9 mouse cellular contexts compared by ENCODE assay signal in the genomic region with DNA sequence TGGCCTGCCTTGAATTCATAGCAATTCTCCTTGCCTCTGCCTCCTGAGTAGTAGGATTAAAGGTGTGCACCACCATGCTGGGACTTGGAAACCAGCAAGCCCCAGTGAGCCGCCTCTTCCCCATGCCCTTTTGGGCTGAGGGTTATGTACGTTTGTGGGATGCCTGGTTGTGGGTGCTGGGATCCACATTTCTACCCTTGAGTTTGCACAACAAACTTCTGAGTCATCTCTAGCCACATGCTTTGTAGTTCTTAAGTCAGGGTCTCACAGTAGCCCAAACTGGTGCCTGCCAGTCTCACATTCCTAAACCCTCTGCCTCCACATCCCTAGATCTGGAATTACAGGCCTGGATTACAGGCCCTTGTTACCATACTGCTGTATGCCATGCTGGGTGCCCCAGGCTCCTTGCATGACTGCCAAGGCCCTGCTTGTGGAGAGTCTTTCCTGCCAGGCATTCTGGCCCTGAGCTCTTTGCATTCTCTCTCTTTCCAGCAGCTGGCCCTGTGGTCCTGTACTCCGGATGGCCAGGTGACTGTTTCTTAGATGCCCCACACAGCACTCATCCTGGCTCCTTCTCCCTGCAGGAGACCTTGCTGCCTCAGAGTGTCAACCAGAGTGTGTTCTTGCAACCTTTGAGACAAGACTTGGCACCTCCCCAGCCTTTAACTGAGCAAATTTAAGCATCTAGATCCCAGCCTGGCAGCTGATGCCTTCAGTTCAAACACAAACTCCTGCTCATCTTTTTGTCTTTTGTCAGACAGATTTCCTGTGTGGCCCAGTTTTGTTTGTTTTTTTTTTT. TPM values are rescaled to one million over a fixed set of nuclear protein-coding genes. Genes with fewer than 3 reads are reported as not detected.
DNase-seq lines count a peak whose midpoint lies in the region; ATAC-seq and TF ChIP-seq lines count a peak whose summit lies in the region.
"Had no signal": no experiment of that assay in that cellular context is flagged by ENCODE, and none has a peak within 500 bp of the region (broad histone marks: within the 10 kb centered on the region; RNA-seq: fewer than 3 reads in every experiment).

No protein-coding gene starts in this region.

- no peak overlapping the region for H3K4me3 ChIP-seq in heart, embryonic 11.5 days (ENCODE audit: low read depth, low read length)
- peak overlapping the region; percentile 89 for H3K4me3 ChIP-seq in megakaryocyte, embryonic 14.5 days (replicated peaks)
- H3K4me3 ChIP-seq: embryonic facial prominence, embryonic 12.5 days had no signal

- intact Hi-C loops in heart, postnatal 10 days (cut with DNase I) = loop anchor here (2.0 kb wide), 1 partner anchor 39 kb away; a partner anchor contains a TSS

- peak overlapping the region; percentile 76 for H3K27ac ChIP-seq in heart, embryonic 11.5 days (ENCODE audit: low read depth, low read length)
- H3K27ac ChIP-seq: embryonic facial prominence, embryonic 12.5 days had no signal

- 66% methylated on average over 3 of the region's 3 CpGs for WGBS in heart, embryonic 11.5 days (ENCODE audit: insufficient replicate concordance)

- TF ChIP-seq CTCF in brain, embryonic 14.5 days (IDR thresholded peaks at IDR 0.05; ENCODE audit: borderline replicate concordance, extremely low read depth, insufficient read depth, insufficient read length) = no peak

- no peak for ATAC-seq in heart, embryonic 11.5 days (replicated peaks; ENCODE audit: insufficient number of reproducible peaks, low FRiP score, low TSS enrichment)
- no peak for ATAC-seq in megakaryocyte, adult 5-6 weeks (ENCODE audit: poor library complexity, severe bottlenecking)

- no peaks in the 10 kb centered on the region for H3K27me3 ChIP-seq in heart, embryonic 11.5 days (ENCODE audit: control insufficient read depth, insufficient read depth, low read length)
- no peaks in the 10 kb centered on the region for H3K27me3 ChIP-seq in megakaryocyte, embryonic 14.5 days (replicated peaks)
- H3K27me3 ChIP-seq: embryonic facial prominence, embryonic 12.5 days had no signal

- DNase-seq in heart, adult 8-10 months (ENCODE audit: low spot score) = no peak
- DNase-seq in brain, embryonic 14.5 days (ENCODE audit: low read depth) = peak; percentile 2
- DNase-seq in heart, postnatal 10 days = peak; percentile 19 to 26
- no peak for DNase-seq in layer of hippocampus, adult 8-10 months (ENCODE audit: low spot score in 2 of 2)
- DNase-seq in spleen, adult 12 weeks (ENCODE audit: low spot score) = no peak

- peaks cover 29% of the 10 kb centered on the region for H3K4me1 ChIP-seq in heart, embryonic 11.5 days (ENCODE audit: control insufficient read depth, insufficient read depth, low read length)
- H3K4me1 ChIP-seq in megakaryocyte, embryonic 14.5 days = peaks cover 94% of the 10 kb centered on the region
- H3K4me1 ChIP-seq: embryonic facial prominence, embryonic 12.5 days had no signal

- no peak overlapping the region for H3K9ac ChIP-seq in heart, embryonic 11.5 days (ENCODE audit: low read depth, low read length)
- H3K9ac ChIP-seq: embryonic facial prominence, embryonic 12.5 days had no signal

- H3K4me2 ChIP-seq in heart, embryonic 11.5 days = no peak overlapping the region
- H3K4me2 ChIP-seq: embryonic facial prominence, embryonic 12.5 days had no signal

- H3K36me3 ChIP-seq in heart, embryonic 11.5 days (ENCODE audit: control insufficient read depth, insufficient read depth, low read length) = peaks cover 16% of the 10 kb centered on the region
- H3K36me3 ChIP-seq in megakaryocyte, embryonic 14.5 days (replicated peaks; ENCODE audit: low read length) = peaks cover 96% of the 10 kb centered on the region

- TF ChIP-seq POLR2A in brain, embryonic 14.5 days (IDR thresholded peaks at IDR 0.05; ENCODE audit: borderline replicate concordance, extremely low read depth, insufficient read depth, insufficient read length, poor library complexity, severe bottlenecking) = no peak

- no peaks in the 10 kb centered on the region for H3K9me3 ChIP-seq in heart, embryonic 11.5 days (replicated peaks; ENCODE audit: control insufficient read depth, low read length)
- H3K9me3 ChIP-seq in megakaryocyte, embryonic 14.5 days = no peaks in the 10 kb centered on the region
- H3K9me3 ChIP-seq: embryonic facial prominence, embryonic 12.5 days had no signal

RNA-seq across cellular contexts. Expression of a gene that starts 39.3 kb away (rescaled TPM):
- 62.7 and 68.1 TPM in 2 replicates for polyA plus RNA-seq in heart, embryonic 11.5 days (2014; fragmentation: Nextera tagmentation; extraction: Ambion mirVana)
- 10 to 100 TPM; 60.3 to 71.0 (median 61.2) TPM for total RNA-seq in heart, adult 8-10 months (2022)
- polyA plus RNA-seq in megakaryocyte, embryonic 14.5 days (2012; ENCODE audit: insufficient read depth, low replicate concordance) = 714 and 929 TPM in 2 replicates
- total RNA-seq in megakaryocyte, adult 5-6 weeks (2015) = 94.9 and 101 TPM in 2 replicates
- 131 and 144 TPM in 2 replicates for total RNA-seq in megakaryocyte, adult 5-6 weeks (2017)
- polyA plus RNA-seq in brain, embryonic 14.5 days (2012; rRNA removed) = 79.7 and 92.2 TPM in 2 replicates
- total RNA-seq in heart, postnatal 10 days (2021) = 10 to 100 TPM; 90.0 to 90.6 TPM
- total RNA-seq in layer of hippocampus, adult 8-10 months (2022) = 10 to 100 TPM; 60.8 to 76.0 (median 71.2) TPM

RNA-seq across cellular contexts. Expression of a gene that starts 46.1 kb away (rescaled TPM):
- 79.8 and 80.9 TPM in 2 replicates for polyA plus RNA-seq in heart, embryonic 11.5 days (2014; fragmentation: Nextera tagmentation; extraction: Ambion mirVana)
- total RNA-seq in heart, adult 8-10 months (2022) = 10 to 100 TPM; 46.5 to 51.3 (median 48.9) TPM
- polyA plus RNA-seq in megakaryocyte, embryonic 14.5 days (2012; ENCODE audit: insufficient read depth, low replicate concordance) = 6.6 TPM in 1 of 2 replicates, not detected in the other
- 5.4 and 6.2 TPM in 2 replicates for total RNA-seq in megakaryocyte, adult 5-6 weeks (2015)
- 8.7 and 9.3 TPM in 2 replicates for total RNA-seq in megakaryocyte, adult 5-6 weeks (2017)
- 40.8 and 49.2 TPM in 2 replicates for polyA plus RNA-seq in brain, embryonic 14.5 days (2012; rRNA removed)
- total RNA-seq in heart, postnatal 10 days (2021) = 10 to 100 TPM; 44.8 to 46.7 TPM
- total RNA-seq in layer of hippocampus, adult 8-10 months (2022) = 10 to 100 TPM; 10.2 to 16.2 (median 13.8) TPM

RNA-seq across cellular contexts. Expression of a gene that starts 52.3 kb away (rescaled TPM):
- 24.2 and 31.7 TPM in 2 replicates for polyA plus RNA-seq in heart, embryonic 11.5 days (2014; fragmentation: Nextera tagmentation; extraction: Ambion mirVana)
- 1 to 10 TPM; 7.4 to 9.3 (median 8.9) TPM for total RNA-seq in heart, adult 8-10 months (2022)
- polyA plus RNA-seq in megakaryocyte, embryonic 14.5 days (2012; ENCODE audit: insufficient read depth, low replicate concordance) = 20.1 and 20.7 TPM in 2 replicates
- total RNA-seq in megakaryocyte, adult 5-6 weeks (2015) = 5.4 and 11.8 TPM in 2 replicates
- total RNA-seq in megakaryocyte, adult 5-6 weeks (2017) = 6.7 and 9.8 TPM in 2 replicates
- polyA plus RNA-seq in brain, embryonic 14.5 days (2012; rRNA removed) = 81.4 and 92.1 TPM in 2 replicates
- total RNA-seq in heart, postnatal 10 days (2021) = 10 to 100 TPM; 10.6 to 11.5 TPM
- total RNA-seq in layer of hippocampus, adult 8-10 months (2022) = 10 to 100 TPM; 28.5 to 41.7 (median 36.6) TPM

Comparison
In these comparisons a context has a peak if more than half of its experiments do, and no peak if none do; other contexts are left out.
1. DNase-seq: peak in brain, embryonic 14.5 days (single experiment) and heart, postnatal 10 days (2 of 2); none in heart, adult 8-10 months (single experiment), layer of hippocampus, adult 8-10 months (0 of 2) and spleen, adult 12 weeks (single experiment).